Mouse (Mus musculus): ENCODE data around the gene Tmem156. TPM values are rescaled to one million over a fixed set of nuclear protein-coding genes. Genes with fewer than 3 reads are reported as not detected.

Gene Tmem156
- total and polyA plus RNA-seq, 3 experiments = 7.3 to 16.6 (median 15.8) TPM

DNA sequence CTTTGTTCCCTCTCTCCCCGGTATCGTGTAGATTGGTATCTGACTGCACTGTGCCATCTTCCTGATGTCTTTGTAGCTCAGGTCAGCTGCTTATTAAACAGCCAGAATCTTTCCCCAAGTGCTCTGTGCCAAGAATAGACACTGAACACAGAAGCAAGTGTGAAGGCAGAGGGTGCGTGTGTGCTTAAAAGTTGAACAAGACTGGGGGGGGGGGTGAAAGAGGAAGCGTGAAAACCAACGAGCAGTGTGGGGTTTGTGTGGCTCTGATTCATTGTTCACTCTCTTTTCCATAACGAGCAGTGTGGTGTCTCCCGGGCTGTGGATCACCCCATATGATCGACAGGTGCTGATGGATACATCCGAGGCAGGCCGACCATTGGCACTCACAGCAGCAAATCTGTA lies 10.7 kb upstream of the Tmem156 start:
- peak; percentile 69 for DNase-seq (ENCODE audit: extremely low read depth)
- Histone ChIP-seq H3K36me3 (replicated peaks in 1 of 2; ENCODE audit: control insufficient read depth in 1 of 2, insufficient read depth in 1 of 2, low read length in 1 of 2) (no peaks in the 10 kb centered on the region), H3K9me3 (replicated peaks; ENCODE audit: low read length) (no peaks in the 10 kb centered on the region), H3K4me3 (replicated peaks in 1 of 3; ENCODE audit: low read depth in 2 of 3, low read length in 2 of 3, poor library complexity in 1 of 3) (no peak overlapping the region), H3K4me2 (ENCODE audit: insufficient read depth, low read depth, poor library complexity, severe bottlenecking) (peak overlapping the region; percentile 16), H3K79me2 (replicated peaks; ENCODE audit: control insufficient read depth, extremely low read depth, insufficient read depth, poor library complexity, severe bottlenecking) (no peaks in the 10 kb centered on the region), H3K27me3 (replicated peaks) (no peaks in the 10 kb centered on the region), H3K9ac (ENCODE audit: insufficient read depth, low read depth) (0 out of 2 replicates have a peak overlapping the region, but pooled peaks have one; percentile 40), H3K27ac (ENCODE audit: insufficient read depth, low read depth) (no peak overlapping the region), H3K4me1 (ENCODE audit: control insufficient read depth in 1 of 2, insufficient read depth in 2 of 2) (peaks cover 20 to 44% of the 10 kb centered on the region in 2 experiments)
- in situ Hi-C loops (cut with MboI; ENCODE audit: low pct_ligation_motif_present, low pct_unique_long_range_greater_than_20kb, low sequenced_read_pairs) (no loop called here), dilution Hi-C loops (cut with MboI; ENCODE audit: extremely low pct_ligation_motif_present, extremely low pct_unique_long_range_greater_than_20kb, low sequenced_read_pairs) (no loop called here)
- TF ChIP-seq EP300 (IDR thresholded peaks at IDR 0.05; ENCODE audit: low read length) (peak; percentile 62), TCF12 (IDR thresholded peaks at IDR 0.05; ENCODE audit: low read depth, low read length) (peak; percentile 27; the same call in 1 of the 2 replicates), ZKSCAN1 (IDR thresholded peaks at IDR 0.05; ENCODE audit: borderline replicate concordance, low read depth, low read length) (no peak), MYC (IDR thresholded peaks at IDR 0.05; ENCODE audit: low read depth, low read length) (0 out of 2 replicates have a peak, but pooled peaks have one; percentile 8), IRF4 (IDR thresholded peaks at IDR 0.05; ENCODE audit: low read depth, low read length) (peak; percentile 77), MEF2A (IDR thresholded peaks at IDR 0.05; ENCODE audit: borderline replicate concordance, low read depth, low read length) (peak; percentile 83), MAX (IDR thresholded peaks at IDR 0.05; ENCODE audit: low read length) (peak; percentile 65; the same call in 1 of the 2 replicates), ETS1 (conservative IDR thresholded peaks at IDR 0.05; ENCODE audit: low read depth, low read length) (0 out of 2 replicates have a peak, but pooled peaks have one; percentile 34), ZMIZ1 (IDR thresholded peaks at IDR 0.05; ENCODE audit: low read depth, low read length) (no peak), USF2 (conservative IDR thresholded peaks at IDR 0.05; ENCODE audit: low read depth, low read length) (no peak), ZNF384 (IDR thresholded peaks at IDR 0.05; ENCODE audit: low read depth, low read length) (no peak), BHLHE40 (IDR thresholded peaks at IDR 0.05; ENCODE audit: low read depth, low read length) (peak; percentile 41; the same call in 1 of the 2 replicates), PAX5 (IDR thresholded peaks at IDR 0.05; ENCODE audit: low read length) (no peak), POLR2A (IDR thresholded peaks at IDR 0.05; ENCODE audit: low read depth, low read length) (no peak), ZC3H11A (IDR thresholded peaks at IDR 0.05; ENCODE audit: low read depth, low read length) (no peak)

DNA sequence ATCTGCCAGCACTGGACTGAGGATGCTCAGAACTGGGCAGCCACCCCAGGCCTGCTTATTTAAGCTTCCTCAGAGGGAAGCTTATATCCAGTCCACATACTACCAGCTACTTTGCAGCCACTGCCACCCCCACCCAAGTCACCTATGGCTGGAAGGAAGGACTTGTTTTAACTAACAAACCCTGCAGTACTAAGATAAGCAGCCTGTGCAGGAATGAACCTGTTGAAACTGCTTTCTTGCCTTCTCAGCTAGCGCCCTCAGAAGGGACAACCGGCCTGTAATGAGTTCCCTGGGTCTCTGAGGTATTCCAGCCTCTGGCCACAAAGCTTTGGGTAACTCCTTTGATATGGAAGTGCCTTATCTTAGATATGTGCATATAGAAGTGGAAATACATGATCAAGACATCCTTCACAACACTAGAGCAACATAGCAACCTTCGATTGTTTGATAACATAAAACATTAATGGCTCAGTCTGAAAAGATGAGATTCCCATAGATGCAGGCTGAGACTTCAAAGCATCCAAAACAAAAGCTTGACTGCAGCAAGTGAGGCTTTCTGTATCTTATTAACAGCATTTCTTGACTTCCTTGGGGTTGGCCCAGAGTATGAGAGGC lies 10.2 kb upstream of the Tmem156 start:
- in situ Hi-C loops (cut with MboI; ENCODE audit: low pct_ligation_motif_present, low pct_unique_long_range_greater_than_20kb, low sequenced_read_pairs) = no loop called here
- peak overlapping the region; percentile 16 for H3K4me2 ChIP-seq (ENCODE audit: insufficient read depth, low read depth, poor library complexity, severe bottlenecking)
- H3K4me3 ChIP-seq (replicated peaks in 1 of 3; ENCODE audit: low read depth in 2 of 3, low read length in 2 of 3, poor library complexity in 1 of 3) = no peak overlapping the region

More for the DNA sequence above, 10.2 kb upstream of the Tmem156 start:
- Histone ChIP-seq H3K36me3 (replicated peaks in 1 of 2; ENCODE audit: control insufficient read depth in 1 of 2, insufficient read depth in 1 of 2, low read length in 1 of 2) (no peaks in the 10 kb centered on the region), H3K79me2 (replicated peaks; ENCODE audit: control insufficient read depth, extremely low read depth, insufficient read depth, poor library complexity, severe bottlenecking) (no peaks in the 10 kb centered on the region), H3K9ac (ENCODE audit: insufficient read depth, low read depth) (no peak overlapping the region), H3K27me3 (replicated peaks) (no peaks in the 10 kb centered on the region), H3K9me3 (replicated peaks; ENCODE audit: low read length) (no peaks in the 10 kb centered on the region), H3K27ac (ENCODE audit: insufficient read depth, low read depth) (no peak overlapping the region), H3K4me1 (ENCODE audit: control insufficient read depth in 1 of 2, insufficient read depth in 2 of 2) (peaks cover 20 to 44% of the 10 kb centered on the region in 2 experiments)
- TF ChIP-seq MXI1 (IDR thresholded peaks at IDR 0.05; ENCODE audit: low read depth, low read length) = no peak
- 0 out of 2 replicates have a peak, but pooled peaks have one; percentile 29 for TF ChIP-seq SIN3A (IDR thresholded peaks at IDR 0.05; ENCODE audit: low read length)
- TF ChIP-seq UBTF (IDR thresholded peaks at IDR 0.05; ENCODE audit: low read depth, low read length) = no peak
- TF ChIP-seq IRF4 (IDR thresholded peaks at IDR 0.05; ENCODE audit: low read depth, low read length) = no peak
- TF ChIP-seq MYC (IDR thresholded peaks at IDR 0.05; ENCODE audit: low read depth, low read length) = no peak
- TF ChIP-seq BHLHE40 (IDR thresholded peaks at IDR 0.05; ENCODE audit: low read depth, low read length) = no peak
- no peak for TF ChIP-seq RAD21 (IDR thresholded peaks at IDR 0.05; ENCODE audit: low read depth, low read length)
- dilution Hi-C loops (cut with MboI; ENCODE audit: extremely low pct_ligation_motif_present, extremely low pct_unique_long_range_greater_than_20kb, low sequenced_read_pairs) = no loop called here
- no peak for DNase-seq (ENCODE audit: extremely low read depth)

All from CH12.LX (cell line).